14 mouse cellular contexts compared by ENCODE assay signal in the genomic region with DNA sequence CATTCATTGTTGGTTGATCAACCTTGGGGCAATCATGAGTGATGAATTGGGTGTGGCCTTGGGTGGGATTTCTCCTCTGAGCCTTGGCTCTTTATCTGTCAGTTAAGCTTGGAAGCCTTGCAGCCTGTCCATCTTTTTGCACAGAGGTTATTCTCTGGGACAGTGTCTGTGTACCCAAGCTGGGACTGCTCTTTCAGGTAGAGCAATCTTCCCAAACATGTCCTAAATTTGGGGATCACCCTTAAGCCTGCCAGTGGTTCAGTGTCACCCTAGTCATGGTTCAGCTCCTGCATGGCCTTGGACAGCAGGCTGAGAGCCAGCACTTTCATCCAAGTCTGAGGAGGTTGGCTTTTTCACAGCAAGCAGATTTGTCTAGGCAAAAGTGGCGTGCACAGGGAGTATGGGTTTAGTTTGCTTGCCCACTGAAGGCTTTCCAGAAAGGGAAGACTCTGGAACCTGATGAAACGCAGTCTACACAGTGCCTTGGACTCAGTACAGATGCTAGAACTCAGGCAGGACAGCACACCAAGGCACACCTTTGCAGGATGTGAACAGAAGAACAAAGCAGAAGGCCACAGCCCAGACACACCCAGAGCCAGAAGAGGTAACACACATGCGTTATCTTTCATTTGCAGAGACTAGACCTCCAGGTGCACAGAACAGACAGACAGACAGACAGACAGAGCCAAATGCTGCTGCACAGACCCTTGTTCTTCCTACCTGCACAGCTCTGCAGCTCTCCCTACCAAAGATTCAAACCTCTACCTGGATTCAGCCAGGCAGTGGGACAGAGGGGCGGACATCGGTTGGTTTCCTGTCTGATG.
DNase-seq lines count a peak whose midpoint lies in the region; ATAC-seq and TF ChIP-seq lines count a peak whose summit lies in the region.
"Had no signal": no experiment of that assay in that cellular context is flagged by ENCODE, and none has a peak within 500 bp of the region (broad histone marks: within the 10 kb centered on the region; RNA-seq: fewer than 3 reads in every experiment).

No protein-coding gene starts in this region.

- no peak for DNase-seq in heart, adult 2 months
- DNase-seq in lung, embryonic 14.5 days, result no peak
- no peak for DNase-seq in lung, postnatal 36 days
- DNase-seq in adrenal gland, postnatal 36 days, result peak; percentile 75 to 77
- DNase-seq in stomach, postnatal 0 days (ENCODE audit: low spot score), result no peak
- no peak for DNase-seq in urinary bladder, adult 18-20 months (ENCODE audit: low spot score in 2 of 2)
- DNase-seq: cerebellum, adult 8-10 months; gastrocnemius, postnatal 25 days; thymus, adult 18-20 months had no signal

- H3K4me2 ChIP-seq in heart, embryonic 11.5 days, result no peak overlapping the region
- H3K4me2 ChIP-seq in lung, embryonic 14.5 days, result no peak overlapping the region
- H3K4me2 ChIP-seq in stomach, postnatal 0 days (replicated peaks; ENCODE audit: low read depth), result no peak overlapping the region
- H3K4me2 ChIP-seq: forebrain, embryonic 15.5 days; hindbrain, embryonic 15.5 days; midbrain, embryonic 11.5 days had no signal

- WGBS in heart, adult 2 months, result 44% methylated on average over 5 of the region's 5 CpGs
- WGBS in heart, embryonic 11.5 days (ENCODE audit: insufficient replicate concordance), result 77% methylated on average over 5 of the region's 5 CpGs
- WGBS in lung, embryonic 14.5 days, result 69% methylated on average over 5 of the region's 5 CpGs
- 62% methylated on average over 5 of the region's 5 CpGs for WGBS in stomach, postnatal 0 days

- no peaks in the 10 kb centered on the region for H3K79me2 ChIP-seq in heart, adult 2 months (replicated peaks; ENCODE audit: control insufficient read depth, insufficient read depth, low read length)

- peaks cover 22% of the 10 kb centered on the region for H3K4me1 ChIP-seq in heart, adult 2 months (ENCODE audit: control insufficient read depth, insufficient read depth, low read length)
- H3K4me1 ChIP-seq in heart, embryonic 11.5 days (ENCODE audit: control insufficient read depth, insufficient read depth, low read length), result peaks cover 11% of the 10 kb centered on the region
- no peaks in the 10 kb centered on the region for H3K4me1 ChIP-seq in lung, embryonic 14.5 days (ENCODE audit: insufficient read depth)
- peaks cover 5% of the 10 kb centered on the region; the same call in 1 of the 2 replicates for H3K4me1 ChIP-seq in stomach, postnatal 0 days (replicated peaks; ENCODE audit: control insufficient read depth, insufficient read depth)

- peak overlapping the region; percentile 42 for H3K27ac ChIP-seq in heart, adult 2 months
- no peak overlapping the region for H3K27ac ChIP-seq in heart, embryonic 11.5 days (ENCODE audit: low read depth, low read length)
- H3K27ac ChIP-seq in lung, embryonic 14.5 days (ENCODE audit: low read depth), result peak overlapping the region; percentile 36; the same call in 1 of the 2 replicates
- 0 out of 2 replicates have a peak overlapping the region, but pooled peaks have one; percentile 30 for H3K27ac ChIP-seq in stomach, postnatal 0 days (replicated peaks)
- H3K27ac ChIP-seq: forebrain, embryonic 15.5 days; hindbrain, embryonic 15.5 days had no signal

- TF ChIP-seq POLR2A in heart, adult 2 months (IDR thresholded peaks at IDR 0.05; ENCODE audit: insufficient read depth, low read depth, low read length), result no peak

- no peaks in the 10 kb centered on the region for H3K9me3 ChIP-seq in heart, embryonic 11.5 days (replicated peaks; ENCODE audit: control insufficient read depth, low read length)
- H3K9me3 ChIP-seq in lung, embryonic 14.5 days (ENCODE audit: low read depth, low read length), result no peaks in the 10 kb centered on the region
- H3K9me3 ChIP-seq in stomach, postnatal 0 days (ENCODE audit: control insufficient read depth, low read length), result no peaks in the 10 kb centered on the region
- H3K9me3 ChIP-seq: forebrain, embryonic 15.5 days; hindbrain, embryonic 15.5 days had no signal

- H3K9ac ChIP-seq in heart, adult 2 months (ENCODE audit: low read depth, low read length), result no peak overlapping the region
- H3K9ac ChIP-seq in heart, embryonic 11.5 days (ENCODE audit: low read depth, low read length), result no peak overlapping the region
- H3K9ac ChIP-seq in lung, embryonic 14.5 days, result no peak overlapping the region
- no peak overlapping the region for H3K9ac ChIP-seq in stomach, postnatal 0 days (ENCODE audit: low read length)
- H3K9ac ChIP-seq: forebrain, embryonic 15.5 days; hindbrain, embryonic 15.5 days had no signal

- no peaks in the 10 kb centered on the region for H3K27me3 ChIP-seq in heart, adult 2 months (ENCODE audit: control insufficient read depth, insufficient read depth, low read length)
- H3K27me3 ChIP-seq in heart, embryonic 11.5 days (ENCODE audit: control insufficient read depth, insufficient read depth, low read length), result no peaks in the 10 kb centered on the region
- H3K27me3 ChIP-seq in lung, embryonic 14.5 days (ENCODE audit: insufficient read depth, low read length), result no peaks in the 10 kb centered on the region
- H3K27me3 ChIP-seq in stomach, postnatal 0 days (ENCODE audit: control insufficient read depth, insufficient read depth, low read length), result no peaks in the 10 kb centered on the region
- H3K27me3 ChIP-seq: forebrain, embryonic 15.5 days; hindbrain, embryonic 15.5 days had no signal

- no peak for ATAC-seq in heart, embryonic 11.5 days (replicated peaks; ENCODE audit: insufficient number of reproducible peaks, low FRiP score, low TSS enrichment)
- ATAC-seq in lung, embryonic 14.5 days (ENCODE audit: insufficient read depth), result no peak
- ATAC-seq in stomach, postnatal 0 days (ENCODE audit: low FRiP score, low TSS enrichment), result no peak
- ATAC-seq in megakaryocyte progenitor cell, adult 5-6 weeks (replicated peaks; ENCODE audit: poor library complexity), result no peak
- ATAC-seq: forebrain, embryonic 15.5 days had no signal

- intact Hi-C loops in heart, adult 2 months (cut with DNase I), result no loop called here

- no peak for TF ChIP-seq EP300 in heart, adult 2 months (IDR thresholded peaks at IDR 0.05; ENCODE audit: insufficient read depth, low read depth, low read length)
- no peak for TF ChIP-seq EP300 in stomach, postnatal 0 days (optimal IDR thresholded peaks at IDR 0.05)

- TF ChIP-seq CTCF in heart, adult 2 months (IDR thresholded peaks at IDR 0.05), result no peak
- TF ChIP-seq CTCF in lung, embryonic 14.5 days (IDR thresholded peaks at IDR 0.05; ENCODE audit: low read depth), result no peak
- no peak for TF ChIP-seq CTCF in stomach, postnatal 0 days (IDR thresholded peaks at IDR 0.05; ENCODE audit: low read depth)

- H3K4me3 ChIP-seq in heart, adult 2 months, result no peak overlapping the region
- no peak overlapping the region for H3K4me3 ChIP-seq in heart, embryonic 11.5 days (ENCODE audit: low read depth, low read length)
- no peak overlapping the region for H3K4me3 ChIP-seq in lung, embryonic 14.5 days (ENCODE audit: low read depth, low read length)
- no peak overlapping the region for H3K4me3 ChIP-seq in stomach, postnatal 0 days (ENCODE audit: low read depth, low read length)
- H3K4me3 ChIP-seq: forebrain, embryonic 15.5 days; hindbrain, embryonic 15.5 days had no signal

- peaks cover 43% of the 10 kb centered on the region for H3K36me3 ChIP-seq in heart, adult 2 months (ENCODE audit: control insufficient read depth, insufficient read depth, low read length)
- H3K36me3 ChIP-seq in heart, embryonic 11.5 days (ENCODE audit: control insufficient read depth, insufficient read depth, low read length), result peaks cover 8% of the 10 kb centered on the region; the same call in 1 of the 2 replicates
- H3K36me3 ChIP-seq in lung, embryonic 14.5 days (ENCODE audit: insufficient read depth), result peaks cover 93% of the 10 kb centered on the region
- H3K36me3 ChIP-seq in stomach, postnatal 0 days (ENCODE audit: control insufficient read depth, insufficient read depth, low read length), result peaks cover 21% of the 10 kb centered on the region
- H3K36me3 ChIP-seq: hindbrain, embryonic 15.5 days had no signal

Comparison
In these comparisons a context has a peak if more than half of its experiments do, and no peak if none do; other contexts are left out.
1. DNase-seq: peak in adrenal gland, postnatal 36 days (2 of 2); none in heart, adult 2 months (0 of 2), lung, embryonic 14.5 days (single experiment), lung, postnatal 36 days (single experiment), stomach, postnatal 0 days (single experiment) and urinary bladder, adult 18-20 months (0 of 2).